Mouse (Mus musculus): ENCODE results near the gene Atp6v0a4.

DNA sequence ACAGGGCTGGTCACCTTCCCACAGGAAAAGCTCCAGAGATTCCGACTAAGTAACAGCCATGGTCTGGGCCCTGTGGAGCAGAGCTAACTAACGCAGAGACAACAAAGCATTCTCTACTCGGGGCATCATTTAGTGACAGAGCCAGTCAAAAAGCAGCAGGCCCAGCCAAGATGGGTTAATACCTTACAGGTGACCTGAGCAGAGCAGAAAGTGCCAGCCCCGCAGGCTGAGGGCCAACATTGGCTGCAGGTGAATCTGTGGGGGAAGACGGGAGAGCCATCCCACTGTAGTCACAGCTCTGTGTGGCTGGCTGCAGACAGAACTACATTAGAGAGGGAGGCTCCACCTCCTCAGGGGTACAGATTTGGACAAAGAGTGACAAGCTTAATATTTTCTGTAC, 22.9 kb upstream of the Atp6v0a4 start:
- no peak for TF ChIP-seq CTCF (IDR thresholded peaks at IDR 0.05; ENCODE audit: borderline replicate concordance, insufficient read depth, low read depth, low read length)
- no peak for TF ChIP-seq POLR2A (IDR thresholded peaks at IDR 0.05; ENCODE audit: borderline replicate concordance, insufficient read depth, low read length)
